Mouse (Mus musculus): ENCODE data around the gene Itga6. TPM values are rescaled to one million over a fixed set of nuclear protein-coding genes. Genes with fewer than 3 reads are reported as not detected.
"Not testable (repeated sequence)": the region's sequence is repeated elsewhere in the genome, so short reads cannot be mapped to it uniquely, and the experiment has no call there.

Gene Itga6
- polyA plus RNA-seq, 1 experiment from 2014 or later, result 59.5 TPM

DNA sequence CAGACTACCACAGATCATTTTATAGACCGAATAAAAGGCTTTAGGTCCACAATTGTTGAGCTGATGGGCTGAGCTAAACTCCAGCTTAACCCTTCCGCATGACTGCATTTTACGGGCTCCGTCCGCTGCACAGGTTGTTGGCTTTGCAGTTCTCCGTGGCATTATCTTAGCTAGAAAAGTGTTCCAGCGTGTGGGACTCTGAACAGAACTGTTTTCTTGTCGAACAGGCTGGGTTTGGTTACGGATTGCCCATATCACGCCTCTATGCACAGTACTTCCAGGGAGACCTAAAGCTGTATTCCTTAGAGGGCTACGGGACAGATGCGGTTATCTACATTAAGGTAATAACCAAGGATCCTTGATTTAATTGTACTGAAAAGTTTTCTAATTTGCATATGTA, 152.0 kb downstream of the Itga6 start:
- no peak overlapping the region for H3K4me3 ChIP-seq (ENCODE audit: low read depth, low read length)
- H3K9me3 ChIP-seq (ENCODE audit: control insufficient read depth, low read length), result no peaks in the 10 kb centered on the region
- no peak for DNase-seq (ENCODE audit: low spot score)
- no peak for ATAC-seq (replicated peaks; ENCODE audit: low FRiP score)
- H3K4me1 ChIP-seq (replicated peaks; ENCODE audit: control insufficient read depth, insufficient read depth, low read length), result no peaks in the 10 kb centered on the region; the same call in 1 of the 2 replicates
- no peak overlapping the region for H3K4me2 ChIP-seq (ENCODE audit: low read depth, low read length, severe bottlenecking)
- H3K27me3 ChIP-seq (ENCODE audit: control insufficient read depth, insufficient read depth, low read length), result no peaks in the 10 kb centered on the region
- H3K9ac ChIP-seq (ENCODE audit: low read length), result no peak overlapping the region
- 55% methylated on average over 12 of the region's 12 CpGs for WGBS
- H3K36me3 ChIP-seq (ENCODE audit: control insufficient read depth, insufficient read depth, low read length), result no peaks in the 10 kb centered on the region; the same call in 1 of the 2 replicates
- H3K27ac ChIP-seq (ENCODE audit: low read depth, low read length), result no peak overlapping the region

DNA sequence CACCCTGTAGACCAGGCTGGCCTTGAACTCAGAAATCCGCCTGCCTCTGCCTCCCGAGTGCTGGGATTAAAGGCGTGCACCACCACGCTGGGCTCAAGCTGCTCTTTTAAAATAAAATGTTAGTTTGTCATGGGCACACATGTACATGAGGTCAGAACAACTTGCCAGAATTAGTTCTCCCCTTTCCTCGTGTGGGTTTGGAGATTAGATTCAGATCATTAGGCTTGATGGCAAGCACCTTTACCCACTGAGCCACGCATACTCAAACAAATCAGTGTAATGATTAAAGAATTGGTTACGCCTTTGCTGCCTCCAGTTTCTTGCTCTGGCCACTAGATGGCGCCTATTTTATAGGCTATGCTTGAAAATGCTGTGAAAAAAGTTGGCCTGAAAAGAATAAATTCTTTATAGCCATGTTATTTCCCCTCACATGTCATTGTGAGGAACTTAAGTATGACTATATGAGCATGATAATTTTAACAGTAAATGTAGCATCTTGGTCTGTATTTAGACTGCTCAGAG, 153.0 kb downstream of the Itga6 start:
- WGBS, result 63% methylated on average over 8 of the region's 8 CpGs
- no peak overlapping the region for H3K4me2 ChIP-seq (ENCODE audit: low read depth, low read length, severe bottlenecking)
- H3K9me3 ChIP-seq (ENCODE audit: control insufficient read depth, low read length), result no peaks in the 10 kb centered on the region
- H3K27ac ChIP-seq (ENCODE audit: low read depth, low read length), result no peak overlapping the region
- DNase-seq (ENCODE audit: low spot score) (no peak), ATAC-seq (replicated peaks; ENCODE audit: low FRiP score) (no peak)
- no peak overlapping the region for H3K9ac ChIP-seq (ENCODE audit: low read length)
- H3K4me3 ChIP-seq (ENCODE audit: low read depth, low read length), result no peak overlapping the region
- no peaks in the 10 kb centered on the region for H3K27me3 ChIP-seq (ENCODE audit: control insufficient read depth, insufficient read depth, low read length)
- H3K4me1 ChIP-seq (replicated peaks; ENCODE audit: control insufficient read depth, insufficient read depth, low read length), result no peaks in the 10 kb centered on the region; the same call in 1 of the 2 replicates
- no peaks in the 10 kb centered on the region for H3K36me3 ChIP-seq (ENCODE audit: control insufficient read depth, insufficient read depth, low read length)

DNA sequence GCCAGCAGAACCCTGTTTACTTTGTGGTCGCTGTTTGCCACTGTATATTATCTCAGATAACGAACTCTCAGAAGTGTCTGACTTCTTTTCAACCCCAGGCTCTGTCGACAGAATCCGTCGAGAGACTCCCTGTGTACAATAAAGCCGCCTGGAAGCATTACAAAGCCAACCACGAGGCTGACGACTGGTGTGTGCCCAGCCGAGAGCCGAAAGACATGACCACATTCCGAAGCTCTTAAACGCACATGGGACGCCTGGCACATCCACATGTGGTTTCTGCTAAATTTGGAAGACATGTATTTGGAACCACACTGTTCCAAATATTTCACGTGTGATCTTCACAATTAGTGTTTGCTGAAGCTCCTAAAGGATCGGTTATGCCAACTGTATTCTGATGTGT, 154.5 kb downstream of the Itga6 start:
- ATAC-seq (replicated peaks; ENCODE audit: low FRiP score) (no peak), DNase-seq (ENCODE audit: low spot score) (no peak)
- no peak overlapping the region for H3K27ac ChIP-seq (ENCODE audit: low read depth, low read length)
- H3K4me3 ChIP-seq (ENCODE audit: low read depth, low read length), result no peak overlapping the region
- no peak overlapping the region for H3K4me2 ChIP-seq (ENCODE audit: low read depth, low read length, severe bottlenecking)
- 86% methylated on average over 15 of the region's 15 CpGs for WGBS
- no peaks in the 10 kb centered on the region for H3K9me3 ChIP-seq (ENCODE audit: control insufficient read depth, low read length)
- H3K27me3 ChIP-seq (ENCODE audit: control insufficient read depth, insufficient read depth, low read length), result no peaks in the 10 kb centered on the region
- H3K36me3 ChIP-seq (ENCODE audit: control insufficient read depth, insufficient read depth, low read length), result no peaks in the 10 kb centered on the region
- H3K9ac ChIP-seq (ENCODE audit: low read length), result no peak overlapping the region
- H3K4me1 ChIP-seq (replicated peaks; ENCODE audit: control insufficient read depth, insufficient read depth, low read length), result no peaks in the 10 kb centered on the region; the same call in 1 of the 2 replicates

DNA sequence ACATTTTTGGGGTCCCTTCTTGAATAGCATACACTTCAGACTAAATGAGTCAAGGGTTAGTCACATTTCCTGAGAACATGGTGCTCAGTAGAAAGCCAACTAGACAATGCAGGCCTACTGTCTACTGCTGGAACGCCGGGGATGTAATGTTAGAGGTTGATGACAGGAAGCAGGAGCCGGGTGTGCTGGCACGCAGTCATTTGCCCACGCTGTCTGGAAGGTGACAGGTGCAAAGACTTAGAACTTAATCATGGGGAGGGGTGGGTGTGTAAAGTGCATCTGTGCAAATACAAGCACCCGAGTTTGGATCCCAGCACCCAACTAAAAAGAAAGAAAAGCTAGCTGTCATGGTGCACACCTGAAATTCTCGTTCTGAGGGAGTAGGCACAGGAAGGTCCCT, 159.7 kb downstream of the Itga6 start:
- DNase-seq (ENCODE audit: low spot score) (no peak), ATAC-seq (replicated peaks; ENCODE audit: low FRiP score) (no peak)
- Histone ChIP-seq H3K36me3 (ENCODE audit: control insufficient read depth, insufficient read depth, low read length) (no peaks in the 10 kb centered on the region), H3K9me3 (ENCODE audit: control insufficient read depth, low read length) (no peaks in the 10 kb centered on the region), H3K4me2 (ENCODE audit: low read depth, low read length, severe bottlenecking) (no peak overlapping the region), H3K27ac (ENCODE audit: low read depth, low read length) (no peak overlapping the region), H3K27me3 (ENCODE audit: control insufficient read depth, insufficient read depth, low read length) (no peaks in the 10 kb centered on the region), H3K9ac (ENCODE audit: low read length) (no peak overlapping the region), H3K4me3 (ENCODE audit: low read depth, low read length) (no peak overlapping the region), H3K4me1 (replicated peaks; ENCODE audit: control insufficient read depth, insufficient read depth, low read length) (no peaks in the 10 kb centered on the region)
- 96% methylated on average over 7 of the region's 7 CpGs for WGBS

DNA sequence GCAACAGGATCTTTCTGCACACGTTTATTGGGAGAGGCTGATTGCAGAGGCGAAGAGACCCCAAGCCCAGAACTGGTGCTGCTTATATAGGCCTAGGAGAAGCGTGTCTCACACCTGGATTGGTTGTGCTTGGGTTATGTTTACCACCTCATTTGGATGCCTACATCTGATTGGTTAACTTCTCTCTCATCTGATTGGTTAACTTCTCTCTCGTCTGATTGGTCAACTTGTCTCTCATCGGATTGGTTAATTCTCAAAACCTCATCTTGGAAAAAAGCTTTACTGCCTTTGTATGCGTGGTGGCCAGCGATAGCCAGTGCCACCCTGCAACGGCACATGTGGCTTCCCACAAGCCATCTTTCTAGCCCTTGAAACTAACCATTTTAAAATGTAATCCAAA, 160.9 kb downstream of the Itga6 start:
- not testable (repeated sequence) for H3K27me3 ChIP-seq (ENCODE audit: control insufficient read depth, insufficient read depth, low read length); H3K4me3 ChIP-seq (ENCODE audit: low read depth, low read length); H3K9me3 ChIP-seq (ENCODE audit: control insufficient read depth, low read length); H3K36me3 ChIP-seq (ENCODE audit: control insufficient read depth, insufficient read depth, low read length); ATAC-seq (replicated peaks; ENCODE audit: low FRiP score); H3K4me1 ChIP-seq (replicated peaks; ENCODE audit: control insufficient read depth, insufficient read depth, low read length); H3K4me2 ChIP-seq (ENCODE audit: low read depth, low read length, severe bottlenecking); H3K27ac ChIP-seq (ENCODE audit: low read depth, low read length); DNase-seq (ENCODE audit: low spot score); H3K9ac ChIP-seq (ENCODE audit: low read length)
- WGBS, result 90% methylated on average over 8 of the region's 8 CpGs

Other genes starting within 250 kb of the Itga6 start
- 118 and 133 TPM in 2 replicates for gene Dlx1, start 217.5 kb upstream of the Itga6 start, polyA plus RNA-seq (2014; fragmentation: Nextera tagmentation; extraction: Ambion mirVana)
- gene Dlx2, start 198.9 kb upstream of the Itga6 start, polyA plus RNA-seq (2014; fragmentation: Nextera tagmentation; extraction: Ambion mirVana), result 66.7 and 67.8 TPM in 2 replicates
- 40.4 and 43.6 TPM in 2 replicates for gene Pdk1, start 127.6 kb downstream of the Itga6 start, polyA plus RNA-seq (2014; fragmentation: Nextera tagmentation; extraction: Ambion mirVana)
- gene Rapgef4, start 235.6 kb downstream of the Itga6 start, polyA plus RNA-seq (2014; fragmentation: Nextera tagmentation; extraction: Ambion mirVana), result 1.5 and 2.2 TPM in 2 replicates